Mouse (Mus musculus): ENCODE data around the gene Ifitm6. TPM values are rescaled to one million over a fixed set of nuclear protein-coding genes. Genes with fewer than 3 reads are reported as not detected.
"Not testable (repeated sequence)": the region's sequence is repeated elsewhere in the genome, so short reads cannot be mapped to it uniquely, and the experiment has no call there.

The Ifitm6 gene
- 0.91 TPM in 1 of 2 replicates, not detected in the other for polyA plus RNA-seq (2012; ENCODE audit: insufficient read depth, low replicate concordance)

DNA sequence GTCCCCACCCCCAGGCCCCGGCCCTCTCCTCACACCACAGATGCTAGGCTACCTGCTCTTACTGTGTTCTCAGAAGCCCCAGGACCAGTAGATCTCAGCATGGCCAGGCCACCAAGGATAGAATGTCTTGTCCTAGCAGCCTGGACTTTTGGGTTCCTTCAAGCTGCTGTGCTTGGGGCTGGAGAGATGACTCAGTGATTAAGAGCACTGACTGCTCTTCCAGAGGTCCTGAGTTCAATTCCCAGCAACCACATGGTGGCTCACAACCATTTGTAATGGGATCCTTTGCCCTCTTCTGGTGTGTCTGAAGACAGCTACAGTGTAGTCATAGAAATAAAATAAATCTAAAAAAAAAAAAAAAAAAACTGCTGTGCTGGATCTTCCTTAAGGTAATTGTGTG is at the start of gene Ifitm6:
Gene Ifitm6, minus strand, starts transcription at position 101 of the 400 bp plus-strand sequence.
- H3K4me1 ChIP-seq = peaks cover 53% of the 10 kb centered on the region
- H3K4me3 ChIP-seq (replicated peaks); H3K36me3 ChIP-seq (replicated peaks; ENCODE audit: low read length); H3K9me3 ChIP-seq; H3K27me3 ChIP-seq (replicated peaks): not testable (repeated sequence)

DNA sequence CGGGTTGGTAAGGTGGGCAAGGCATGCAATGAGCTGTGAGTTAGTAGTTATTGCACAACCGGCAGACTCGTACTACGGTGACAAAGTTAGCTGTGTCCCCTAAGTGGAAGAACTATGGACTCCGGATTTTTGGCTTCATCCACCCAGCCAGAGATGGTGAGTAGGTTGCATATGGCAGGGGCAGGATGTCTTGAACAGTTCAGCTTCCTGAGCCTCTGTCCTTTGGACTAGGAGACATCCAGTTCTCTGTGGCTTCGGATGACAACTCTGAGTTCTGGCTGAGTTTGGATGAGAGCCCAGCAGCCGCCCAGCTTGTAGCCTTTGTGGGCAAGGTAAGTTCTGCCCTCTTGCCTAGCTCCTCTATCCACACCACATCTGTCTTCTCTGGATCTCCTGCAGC is 46.9 kb upstream of the Ifitm6 start:
- H3K36me3 ChIP-seq (replicated peaks; ENCODE audit: low read length) = no peaks in the 10 kb centered on the region
- H3K9me3 ChIP-seq = no peaks in the 10 kb centered on the region
- peak overlapping the region; percentile 60 for H3K4me3 ChIP-seq (replicated peaks)
- no peak for TF ChIP-seq FLI1 (IDR thresholded peaks at IDR 0.05; ENCODE audit: low read length)
- no peak for TF ChIP-seq GATA1 (IDR thresholded peaks at IDR 0.05; ENCODE audit: borderline replicate concordance, low read length)
- H3K27me3 ChIP-seq (replicated peaks) = peaks cover 48% of the 10 kb centered on the region
- peaks cover 76% of the 10 kb centered on the region for H3K4me1 ChIP-seq

DNA sequence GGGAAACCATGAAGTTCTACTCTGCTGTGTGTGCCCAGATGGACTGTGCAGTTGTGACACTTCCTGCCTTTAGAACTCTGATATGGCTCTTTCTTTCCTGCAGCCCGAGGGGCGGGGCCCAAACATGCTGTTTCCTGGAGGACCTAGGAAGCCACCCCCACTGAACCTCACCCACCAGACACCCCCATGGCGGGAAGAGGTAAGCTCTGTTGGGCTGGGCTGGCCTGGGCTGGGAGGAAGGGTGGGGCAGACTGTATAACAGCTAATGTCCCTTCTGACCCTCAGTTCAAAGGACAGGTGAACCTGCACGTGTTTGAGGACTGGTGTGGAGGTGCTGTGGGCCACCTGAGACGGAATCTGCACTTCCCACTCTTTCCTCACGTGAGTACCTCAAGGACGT is 46.5 kb upstream of the Ifitm6 start:
- H3K4me3 ChIP-seq (replicated peaks) = peak overlapping the region; percentile 79
- H3K9me3 ChIP-seq = no peaks in the 10 kb centered on the region
- TF ChIP-seq FLI1 (IDR thresholded peaks at IDR 0.05; ENCODE audit: low read length) = no peak
- no peak for TF ChIP-seq GATA1 (IDR thresholded peaks at IDR 0.05; ENCODE audit: borderline replicate concordance, low read length)
- peaks cover 46% of the 10 kb centered on the region for H3K27me3 ChIP-seq (replicated peaks)
- peaks cover 79% of the 10 kb centered on the region for H3K4me1 ChIP-seq
- no peaks in the 10 kb centered on the region for H3K36me3 ChIP-seq (replicated peaks; ENCODE audit: low read length)

DNA sequence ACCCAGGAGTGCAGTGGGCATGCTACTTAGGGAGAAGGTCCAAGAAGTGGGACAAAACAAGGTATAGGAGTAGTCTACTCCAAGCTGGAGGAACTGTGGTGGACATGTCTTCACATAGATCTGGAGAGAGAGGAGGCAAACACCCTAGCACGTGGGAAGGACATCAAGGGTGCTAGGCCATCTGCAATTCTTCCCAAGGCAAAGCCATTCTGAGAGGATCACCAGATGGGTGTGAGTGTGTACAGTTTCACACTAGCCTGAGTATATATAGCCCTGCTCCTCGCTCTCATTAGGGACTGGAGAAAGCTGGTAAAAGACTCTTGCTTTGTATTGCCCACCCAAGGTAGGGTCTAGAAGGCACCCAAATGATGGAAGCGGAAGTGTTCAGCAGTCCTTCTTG is 45.6 kb upstream of the Ifitm6 start:
- Histone ChIP-seq H3K9me3 (no peaks in the 10 kb centered on the region), H3K4me1 (peaks cover 88% of the 10 kb centered on the region), H3K4me3 (replicated peaks) (peak overlapping the region; percentile 79), H3K27me3 (replicated peaks) (peaks cover 40% of the 10 kb centered on the region), H3K36me3 (replicated peaks; ENCODE audit: low read length) (no peaks in the 10 kb centered on the region)
- TF ChIP-seq FLI1 (IDR thresholded peaks at IDR 0.05; ENCODE audit: low read length) = no peak
- TF ChIP-seq GATA1 (IDR thresholded peaks at IDR 0.05; ENCODE audit: borderline replicate concordance, low read length) = no peak

DNA sequence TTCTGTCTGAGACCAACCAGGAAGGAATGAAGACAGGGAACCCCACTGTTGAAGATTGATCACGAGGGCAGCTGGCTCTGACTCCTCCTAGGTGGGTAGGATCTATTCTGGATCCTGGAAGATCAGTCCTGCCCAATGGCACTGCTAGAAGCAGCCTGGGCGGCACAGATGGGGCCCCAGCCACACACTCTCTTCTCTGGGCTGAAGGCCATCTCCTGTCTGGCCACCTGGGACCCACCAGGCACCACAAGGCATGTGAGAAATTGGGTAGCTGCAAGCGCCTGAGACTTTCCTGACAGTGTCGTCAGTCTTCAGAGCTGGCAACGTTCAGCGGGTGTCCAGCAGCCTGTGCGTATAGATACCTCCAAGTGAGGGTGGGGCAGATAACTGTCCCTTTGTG is 44.8 kb upstream of the Ifitm6 start:
- H3K9me3 ChIP-seq = no peaks in the 10 kb centered on the region
- H3K4me1 ChIP-seq = peaks cover 87% of the 10 kb centered on the region
- no peak overlapping the region for H3K4me3 ChIP-seq (replicated peaks)
- peaks cover 32% of the 10 kb centered on the region for H3K27me3 ChIP-seq (replicated peaks)
- TF ChIP-seq GATA1 (IDR thresholded peaks at IDR 0.05; ENCODE audit: borderline replicate concordance, low read length) (no peak), FLI1 (IDR thresholded peaks at IDR 0.05; ENCODE audit: low read length) (no peak)
- no peaks in the 10 kb centered on the region for H3K36me3 ChIP-seq (replicated peaks; ENCODE audit: low read length)

DNA sequence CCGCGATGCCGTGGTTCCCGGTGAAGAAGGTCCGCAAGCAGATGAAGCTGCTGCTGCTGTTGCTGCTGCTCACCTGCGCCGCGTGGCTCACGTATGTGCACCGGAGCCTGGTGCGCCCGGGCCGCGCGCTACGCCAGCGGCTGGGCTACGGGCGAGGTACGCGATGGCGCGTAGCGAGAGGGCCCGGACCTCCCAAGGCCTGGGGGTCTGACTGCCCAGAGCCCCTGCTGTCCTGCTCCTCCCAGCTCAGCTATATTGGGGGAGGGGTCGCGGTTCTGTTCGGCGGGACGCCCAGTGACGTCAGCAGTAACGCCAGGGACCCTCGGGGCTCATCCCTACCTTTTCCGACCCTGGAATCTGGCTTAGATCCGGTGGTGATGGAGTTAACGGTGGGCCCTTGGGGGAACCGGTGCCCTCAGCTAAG is 43.6 kb upstream of the Ifitm6 start:
- no peak for TF ChIP-seq FLI1 (IDR thresholded peaks at IDR 0.05; ENCODE audit: low read length)
- TF ChIP-seq GATA1 (IDR thresholded peaks at IDR 0.05; ENCODE audit: borderline replicate concordance, low read length) = no peak
- Histone ChIP-seq H3K36me3 (replicated peaks; ENCODE audit: low read length) (no peaks in the 10 kb centered on the region), H3K27me3 (replicated peaks) (peaks cover 25% of the 10 kb centered on the region), H3K9me3 (0 out of 2 replicates have a peak, but pooled peaks cover 3% of the 10 kb centered on the region), H3K4me1 (peaks cover 94% of the 10 kb centered on the region), H3K4me3 (replicated peaks) (peak overlapping the region; percentile 92)

DNA sequence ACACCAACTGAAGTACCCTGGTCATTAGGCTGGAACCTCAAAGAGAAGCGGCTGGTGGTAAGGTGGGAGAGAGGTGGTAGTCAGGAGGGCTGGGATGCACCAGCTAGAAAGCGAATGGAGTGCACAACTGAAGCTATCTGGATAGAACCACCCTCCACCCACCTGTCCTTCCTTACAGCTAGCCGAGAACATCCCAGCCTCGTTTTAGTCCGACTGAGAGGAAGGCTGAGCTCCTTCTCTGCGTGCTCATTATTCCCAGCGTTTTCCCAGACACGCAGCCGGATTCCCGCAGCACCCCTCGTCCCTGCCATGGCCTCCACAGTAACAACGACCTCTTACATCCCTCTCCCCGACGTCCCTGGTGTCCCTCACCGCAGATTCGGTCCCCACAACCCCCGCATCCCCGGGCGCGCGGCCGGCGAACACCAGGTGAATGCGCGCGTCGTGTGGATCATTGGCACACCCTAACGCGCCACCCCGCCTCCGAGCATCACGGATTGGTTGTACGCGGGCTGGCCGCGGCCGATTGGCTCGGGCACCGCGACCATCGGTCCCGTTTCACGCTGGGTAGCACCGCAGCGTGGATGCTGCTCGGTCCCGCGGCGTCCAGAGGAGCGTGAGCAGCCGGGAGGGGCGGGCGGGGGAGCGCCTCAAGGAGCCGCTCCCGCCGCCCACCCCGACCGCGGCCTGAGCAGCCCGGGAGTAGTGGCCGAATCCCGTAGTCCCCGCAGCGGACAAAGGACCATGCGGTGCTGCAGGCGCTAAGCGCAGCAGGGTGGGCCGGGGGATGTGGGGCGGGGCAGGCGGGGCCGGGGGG is 42.9 kb upstream of the Ifitm6 start, which contains the start of gene B4galnt4:
Gene B4galnt4, plus strand, starts transcription at position 679 of the 817 bp plus-strand sequence.
- Histone ChIP-seq H3K27me3 (replicated peaks) (peaks cover 22% of the 10 kb centered on the region), H3K4me3 (replicated peaks) (peak within 1 kb of the TSS; percentile 92)
- TF ChIP-seq FLI1 (IDR thresholded peaks at IDR 0.05; ENCODE audit: low read length) (no peak), GATA1 (IDR thresholded peaks at IDR 0.05; ENCODE audit: borderline replicate concordance, low read length) (no peak)

DNA sequence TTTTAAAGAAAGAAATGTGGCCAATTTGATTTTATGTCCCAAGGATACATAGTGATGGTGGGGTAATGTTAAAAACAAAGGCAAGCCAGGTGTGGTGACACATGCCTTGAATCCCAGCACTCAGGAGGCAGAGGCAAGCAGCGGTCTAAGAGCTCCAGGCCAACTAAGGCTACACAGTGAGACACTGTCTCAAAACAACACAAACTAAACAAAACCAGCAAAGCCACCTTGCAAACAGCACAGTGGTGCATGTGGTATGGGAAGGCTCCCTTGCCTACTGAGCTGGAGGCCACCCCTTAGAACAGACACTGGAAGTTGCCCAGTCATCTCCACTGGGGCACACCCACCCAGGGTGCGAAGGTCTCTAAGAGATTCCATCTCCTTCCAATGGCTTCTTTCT is 42.2 kb upstream of the Ifitm6 start:
- H3K9me3 ChIP-seq = peaks cover 12% of the 10 kb centered on the region
- TF ChIP-seq FLI1 (IDR thresholded peaks at IDR 0.05; ENCODE audit: low read length) (no peak), GATA1 (IDR thresholded peaks at IDR 0.05; ENCODE audit: borderline replicate concordance, low read length) (no peak)
- peaks cover 82% of the 10 kb centered on the region for H3K4me1 ChIP-seq
- H3K4me3 ChIP-seq (replicated peaks) = peak overlapping the region; percentile 92
- peaks cover 4% of the 10 kb centered on the region for H3K36me3 ChIP-seq (replicated peaks; ENCODE audit: low read length)
- peaks cover 18% of the 10 kb centered on the region for H3K27me3 ChIP-seq (replicated peaks)

More for the DNA sequence above, 42.9 kb upstream of the Ifitm6 start, which contains the start of gene B4galnt4:
- Histone ChIP-seq H3K36me3 (replicated peaks; ENCODE audit: low read length) (peaks cover 2% of the 10 kb centered on the region), H3K9me3 (peaks cover 9% of the 10 kb centered on the region), H3K4me1 (peaks cover 89% of the 10 kb centered on the region)

DNA sequence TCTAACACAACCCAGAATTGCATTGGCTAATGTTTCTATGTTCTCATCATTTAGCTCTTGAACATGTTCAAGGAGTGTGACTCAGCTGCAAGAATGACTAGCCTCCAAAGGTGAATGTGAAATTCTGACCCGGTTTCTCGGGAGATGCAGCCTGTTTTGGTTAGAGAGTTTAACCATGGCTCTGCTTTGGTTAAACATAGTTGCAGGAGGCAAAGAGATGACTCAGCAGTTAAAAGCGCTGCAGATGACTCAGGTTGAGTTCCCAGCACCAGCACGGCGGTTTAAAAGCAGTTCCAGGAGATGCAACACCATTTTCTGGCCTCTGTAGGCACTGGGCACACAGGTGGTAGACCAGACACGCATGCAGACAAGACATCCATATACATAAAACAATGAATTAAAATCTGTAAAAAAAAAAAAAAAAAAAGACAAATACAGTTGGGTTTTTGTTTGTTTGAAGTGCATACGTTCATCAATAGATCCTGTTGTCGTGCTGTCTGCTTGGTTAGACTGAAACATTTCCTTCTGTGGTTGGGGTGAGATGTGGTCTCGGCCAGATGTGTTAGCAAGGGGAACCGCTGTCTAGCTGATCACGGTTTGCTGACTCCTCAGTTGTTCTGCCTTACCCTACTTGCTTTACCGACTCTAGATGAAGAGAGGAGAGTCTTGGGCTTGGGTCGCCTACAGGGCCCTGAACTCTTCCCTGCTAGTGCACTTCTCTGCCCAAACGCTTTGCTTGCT is 41.0 kb upstream of the Ifitm6 start:
- Histone ChIP-seq H3K4me1 (peaks cover 77% of the 10 kb centered on the region), H3K9me3 (peaks cover 12% of the 10 kb centered on the region), H3K27me3 (replicated peaks) (peaks cover 21% of the 10 kb centered on the region), H3K36me3 (replicated peaks; ENCODE audit: low read length) (peaks cover 4% of the 10 kb centered on the region), H3K4me3 (replicated peaks) (no peak overlapping the region)
- TF ChIP-seq GATA1 (IDR thresholded peaks at IDR 0.05; ENCODE audit: borderline replicate concordance, low read length) = no peak
- TF ChIP-seq FLI1 (IDR thresholded peaks at IDR 0.05; ENCODE audit: low read length) = no peak

DNA sequence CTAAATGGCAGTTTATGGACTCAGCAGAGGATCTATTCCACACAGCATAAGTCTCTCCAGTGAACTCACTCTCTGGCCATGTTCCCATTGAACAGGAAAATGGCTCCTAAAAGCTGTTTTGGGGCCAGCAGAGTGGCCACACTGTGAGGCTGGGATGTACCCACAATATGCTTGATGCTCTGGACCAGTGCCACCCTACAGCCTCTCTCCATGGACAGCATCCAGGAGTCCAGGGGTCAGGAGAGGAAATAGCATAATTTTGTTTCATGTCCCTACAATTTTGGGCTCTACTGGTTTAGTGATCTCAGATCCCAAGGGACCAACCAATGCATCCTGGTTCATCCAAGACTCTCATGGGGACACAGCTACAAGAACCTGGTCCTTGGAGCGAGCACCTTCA is 39.8 kb upstream of the Ifitm6 start:
- TF ChIP-seq FLI1 (IDR thresholded peaks at IDR 0.05; ENCODE audit: low read length) = no peak
- no peak for TF ChIP-seq GATA1 (IDR thresholded peaks at IDR 0.05; ENCODE audit: borderline replicate concordance, low read length)
- Histone ChIP-seq H3K27me3 (replicated peaks) (peaks cover 21% of the 10 kb centered on the region), H3K36me3 (replicated peaks; ENCODE audit: low read length) (peaks cover 4% of the 10 kb centered on the region), H3K4me3 (replicated peaks) (no peak overlapping the region), H3K4me1 (peaks cover 70% of the 10 kb centered on the region), H3K9me3 (peaks cover 12% of the 10 kb centered on the region)

Data from megakaryocyte, embryonic 14.5 days (primary cell).